Mouse (Mus musculus): ENCODE results near the gene Mrln.
"Not testable (repeated sequence)": the region's sequence is repeated elsewhere in the genome, so short reads cannot be mapped to it uniquely, and the experiment has no call there.

Mrln gene

GRCm38 (mm10) chr10:70195786-70196185, 8.7 kb upstream of the Mrln start:
- peak; percentile 53 to 64 for DNase-seq

DNA sequence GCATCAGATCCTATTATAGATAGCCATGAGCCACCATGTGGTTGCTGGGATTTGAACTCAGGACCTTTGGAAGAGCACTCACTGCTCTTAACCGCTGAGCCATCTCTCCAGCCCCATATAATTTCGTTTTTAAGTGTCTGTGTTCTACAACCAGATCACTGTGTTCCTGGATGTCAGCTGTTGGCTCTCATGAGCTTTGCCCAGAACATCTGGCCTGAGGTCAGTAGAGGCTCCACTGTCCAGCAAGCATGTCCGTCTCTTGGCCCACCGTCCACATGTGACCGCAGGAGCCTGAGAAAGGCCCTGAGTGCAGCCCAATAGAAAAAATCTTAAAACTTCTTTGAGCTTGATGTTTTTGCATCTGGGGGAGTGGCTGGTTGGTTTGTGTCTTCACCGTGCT, 7.8 kb upstream of the Mrln start:
- DNase-seq, result no peak

GRCm38 (mm10) chr10:70197601-70198000, 6.9 kb upstream of the Mrln start:
- no peak for DNase-seq

GRCm38 (mm10) chr10:70198012-70198411, 6.5 kb upstream of the Mrln start:
- DNase-seq, result no peak

GRCm38 (mm10) chr10:70198951-70199463, 5.5 kb upstream of the Mrln start:
- DNase-seq, result no peak

DNA sequence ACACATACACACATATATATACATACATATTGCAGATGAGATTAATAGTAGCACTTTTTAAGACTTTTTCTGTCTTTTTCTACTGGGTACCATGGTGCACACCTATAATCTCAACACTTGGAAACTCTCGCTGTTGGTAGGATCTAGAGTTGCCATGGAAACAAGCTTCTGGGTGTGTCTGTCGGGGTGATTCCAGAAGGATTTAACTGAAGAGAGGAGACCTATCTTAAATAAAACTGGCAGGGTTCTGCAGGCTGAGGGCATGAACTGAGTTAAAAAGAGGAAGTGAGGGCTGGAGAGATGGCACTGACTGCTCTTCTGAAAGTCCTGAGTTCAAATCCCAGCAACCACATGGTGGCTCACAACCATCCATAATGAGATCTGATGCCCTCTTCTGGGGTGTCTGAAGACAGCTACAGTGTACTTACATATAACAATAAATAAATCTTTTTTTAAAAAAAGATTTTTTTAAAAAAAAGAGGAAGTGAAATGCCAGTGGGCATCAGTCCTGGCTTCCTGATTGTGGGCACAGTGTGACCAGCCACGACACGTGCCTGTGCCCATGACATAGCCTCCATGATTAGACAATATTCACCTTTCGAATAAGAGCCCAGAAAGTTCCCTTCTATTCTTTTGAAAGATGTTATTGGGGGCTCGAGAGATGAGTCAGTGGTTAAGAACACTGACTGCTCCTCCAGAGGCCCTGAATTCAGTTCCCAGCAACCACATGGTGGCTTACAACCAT, 4.8 kb upstream of the Mrln start:
- no peak for DNase-seq

DNA sequence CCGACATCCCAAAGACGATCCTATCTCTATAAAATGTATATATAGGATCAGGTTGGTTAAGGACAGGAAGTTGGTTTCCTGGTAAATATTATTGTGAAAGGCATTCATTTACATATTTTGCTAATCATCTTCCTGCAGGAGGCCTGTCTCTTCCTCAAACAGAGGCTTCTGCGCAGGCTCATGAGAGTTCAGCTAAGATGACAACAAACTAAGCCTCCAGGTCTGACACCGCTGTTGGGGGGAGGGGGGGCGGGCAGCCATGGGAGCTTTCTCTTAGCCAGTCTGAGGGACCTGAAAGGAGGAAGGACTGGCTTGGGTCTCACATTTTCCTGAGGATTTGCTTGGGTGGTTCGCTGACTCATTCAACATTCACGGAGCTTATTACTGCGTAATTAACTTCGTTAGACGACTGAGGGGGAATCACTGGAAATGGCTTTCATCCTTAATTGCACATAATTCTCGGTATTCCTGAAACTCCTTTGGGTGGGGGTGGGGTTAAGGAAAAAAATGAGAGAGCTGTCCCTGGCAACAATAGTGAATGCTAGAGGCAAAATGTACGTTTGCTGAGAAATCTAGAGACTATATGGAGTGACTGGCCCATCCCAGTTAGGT, 3.5 kb upstream of the Mrln start:
- DNase-seq, result no peak

DNA sequence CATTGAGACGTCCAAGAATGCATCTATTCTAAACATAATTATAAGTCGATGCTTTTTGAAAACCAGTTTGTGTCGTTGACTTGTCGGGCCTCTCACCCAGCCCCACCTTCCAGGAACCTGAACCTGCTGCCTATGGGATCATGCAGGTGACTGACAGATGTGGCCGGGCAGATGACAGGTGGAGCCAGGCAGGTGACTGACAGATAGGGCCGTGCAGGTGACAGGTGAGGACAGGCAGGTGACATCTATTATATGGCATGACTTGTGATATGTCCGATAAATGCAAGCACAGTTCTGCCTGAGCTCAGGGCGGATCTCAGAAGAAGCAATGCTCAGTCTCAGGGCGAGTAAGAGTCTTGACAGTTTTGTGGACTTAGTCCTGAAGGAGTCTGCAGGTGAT, 6.8 kb downstream of the Mrln start:
- no peak for DNase-seq

GRCm38 (mm10) chr10:70220971-70221370, 16.5 kb downstream of the Mrln start:
- DNase-seq, result no peak

GRCm38 (mm10) chr10:70222231-70222630, 17.8 kb downstream of the Mrln start:
- DNase-seq, result not testable (repeated sequence)

DNA sequence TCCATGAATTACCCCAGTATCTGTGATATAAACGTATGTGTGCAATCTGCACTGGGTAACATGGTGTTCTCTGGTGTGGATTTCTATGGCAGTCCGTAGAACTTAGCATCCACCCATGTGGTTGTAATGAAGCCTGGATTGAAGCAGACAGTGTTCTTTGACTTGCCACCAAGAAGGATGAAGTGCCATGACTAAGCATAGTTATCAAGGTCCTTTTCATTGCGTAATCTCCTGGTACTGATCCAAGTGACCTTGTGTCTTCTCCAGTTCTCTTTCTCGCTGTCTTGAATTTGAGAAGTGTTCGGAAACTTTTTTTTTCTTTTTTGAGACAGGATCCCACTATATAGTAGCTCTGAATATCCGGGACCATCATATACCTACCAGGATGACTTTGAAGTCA, 20.1 kb downstream of the Mrln start:
- no peak for DNase-seq

- no peak for DNase-seq
Measured at GRCm38 (mm10) chr10:70225760-70226159, 21.3 kb downstream of the Mrln start.

- no peak for DNase-seq
Measured at GRCm38 (mm10) chr10:70226608-70227007, 22.1 kb downstream of the Mrln start.

DNA sequence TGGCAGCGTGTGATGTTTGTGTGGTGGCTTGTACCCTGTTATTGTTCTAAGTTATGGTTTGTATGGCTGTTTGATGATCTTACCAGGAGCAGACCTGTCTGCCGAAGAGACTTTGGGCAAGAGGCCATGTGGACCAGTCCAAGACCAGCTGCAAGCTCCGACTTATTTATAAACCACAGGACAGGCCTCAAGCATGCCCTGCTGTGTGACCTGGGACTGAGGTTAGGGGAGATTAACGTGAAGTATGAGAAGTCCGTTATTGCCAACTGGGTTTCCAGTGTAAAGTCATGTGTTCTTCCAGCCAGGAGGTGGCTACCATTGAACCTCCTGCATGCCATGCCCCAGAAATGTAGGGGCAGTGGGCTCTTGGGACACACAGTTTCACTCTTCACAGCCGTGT, 25.9 kb downstream of the Mrln start:
- peak in 1 of 2 experiments; percentile 20 for DNase-seq

GRCm38 (mm10) chr10:70237936-70238335, 33.5 kb downstream of the Mrln start:
- DNase-seq, result no peak

- DNase-seq, result no peak
Measured at GRCm38 (mm10) chr10:70242751-70243444, 38.4 kb downstream of the Mrln start.

- DNase-seq, result peak; percentile 85
Measured at GRCm38 (mm10) chr10:70244921-70245558, 40.6 kb downstream of the Mrln start, which contains the start of gene Slc16a9. Gene Slc16a9 (plus strand): TSS chr10:70245100.

GRCm38 (mm10) chr10:70245559-70245945, 41.1 kb downstream of the Mrln start:
- peak; percentile 27 to 52 for DNase-seq

GRCm38 (mm10) chr10:70246076-70246475, 41.6 kb downstream of the Mrln start:
- DNase-seq, result peak in 1 of 2 experiments; percentile 19

- DNase-seq, result no peak
Measured at GRCm38 (mm10) chr10:70250354-70250753, 45.9 kb downstream of the Mrln start.

- DNase-seq, result no peak
Measured at GRCm38 (mm10) chr10:70250766-70251165, 46.3 kb downstream of the Mrln start.

GRCm38 (mm10) chr10:70254666-70255065, 50.2 kb downstream of the Mrln start:
- DNase-seq, result peak; percentile 54 to 57

GRCm38 (mm10) chr10:70255601-70256210, 51.2 kb downstream of the Mrln start:
- DNase-seq, result no peak
